8 mouse cellular contexts compared by ENCODE assay signal in genomic region chrX:52165555-52165938, GRCm38 (mm10). TPM values are rescaled to one million over a fixed set of nuclear protein-coding genes. Genes with fewer than 3 reads are reported as not detected.
DNase-seq lines count a peak whose midpoint lies in the region; ATAC-seq lines count a peak whose summit lies in the region.

No protein-coding gene starts in this region.

- peak overlapping the region; percentile 55; the same call in 1 of the 2 replicates for H3K9ac ChIP-seq in neural tube, embryonic 11.5 days (ENCODE audit: low read length)
- no peak overlapping the region for H3K9ac ChIP-seq in liver, embryonic 13.5 days

- no peaks in the 10 kb centered on the region for H3K36me3 ChIP-seq in neural tube, embryonic 11.5 days (ENCODE audit: control insufficient read depth, insufficient read depth, low read length)
- H3K36me3 ChIP-seq in liver, embryonic 13.5 days = no peaks in the 10 kb centered on the region

- no peaks in the 10 kb centered on the region for H3K4me1 ChIP-seq in neural tube, embryonic 11.5 days (ENCODE audit: control insufficient read depth, insufficient read depth, low read length)
- H3K4me1 ChIP-seq in liver, embryonic 13.5 days (replicated peaks) = peaks cover 13% of the 10 kb centered on the region; the same call in 1 of the 2 replicates

- H3K4me2 ChIP-seq in neural tube, embryonic 11.5 days (ENCODE audit: low read depth) = peak overlapping the region; percentile 71
- peak overlapping the region; percentile 88 for H3K4me2 ChIP-seq in liver, embryonic 13.5 days

- no peak overlapping the region for H3K27ac ChIP-seq in neural tube, embryonic 11.5 days (ENCODE audit: low read depth, low read length)
- no peak overlapping the region; the same call in 1 of the 2 replicates for H3K27ac ChIP-seq in liver, embryonic 13.5 days

- no peak overlapping the region; the same call in 1 of the 2 replicates for H3K4me3 ChIP-seq in neural tube, embryonic 11.5 days (ENCODE audit: low read depth, low read length)
- H3K4me3 ChIP-seq in liver, embryonic 13.5 days (replicated peaks) = peak overlapping the region; percentile 64

- no peak for DNase-seq in frontal cortex, postnatal 36 days (ENCODE audit: low spot score in 2 of 2)
- no peak for DNase-seq in neural tube, embryonic 11.5 days (ENCODE audit: low spot score)
- no peak for DNase-seq in neural tube, embryonic 10.5 days (ENCODE audit: extremely low spot score, low spot score)
- DNase-seq in liver, embryonic 13.5 days = no peak
- DNase-seq in urinary bladder, postnatal 10 days (ENCODE audit: low spot score) = no peak
- no peak for DNase-seq in layer of hippocampus, postnatal 14 days (ENCODE audit: low spot score in 2 of 2)

- no peaks in the 10 kb centered on the region for H3K27me3 ChIP-seq in neural tube, embryonic 11.5 days (ENCODE audit: control insufficient read depth, insufficient read depth, low read length)
- H3K27me3 ChIP-seq in liver, embryonic 13.5 days = peaks cover 31% of the 10 kb centered on the region

- no peaks in the 10 kb centered on the region for H3K9me3 ChIP-seq in neural tube, embryonic 11.5 days (ENCODE audit: control insufficient read depth, low read length)
- H3K9me3 ChIP-seq in liver, embryonic 13.5 days (replicated peaks) = no peaks in the 10 kb centered on the region

- 0 out of 2 replicates have a peak, but pooled peaks have one; percentile 18 for ATAC-seq in frontal cortex, adult (ENCODE audit: low TSS enrichment)
- peak; percentile 56 for ATAC-seq in neural tube, embryonic 11.5 days (ENCODE audit: insufficient read depth, low FRiP score, low TSS enrichment)
- ATAC-seq in liver, embryonic 13.5 days (ENCODE audit: low read depth) = peak; percentile 27; the same call in 1 of the 2 replicates
- ATAC-seq in granulocyte monocyte progenitor cell, adult 5-6 weeks (replicated peaks; ENCODE audit: poor library complexity, severe bottlenecking) = no peak

- 37% methylated on average over 4 of the region's 7 CpGs for WGBS in neural tube, embryonic 11.5 days
- WGBS in liver, embryonic 13.5 days (ENCODE audit: insufficient replicate concordance) = 27% methylated on average over 6 of the region's 7 CpGs

RNA-seq across cellular contexts. Expression of gene Gpc4, which starts 0.5 kb away (rescaled TPM):
- 16.9 and 17.8 TPM in 2 replicates for polyA plus RNA-seq in neural tube, embryonic 11.5 days (2014; fragmentation: Nextera tagmentation; extraction: Ambion mirVana)
- 5.1 and 5.9 TPM in 2 replicates for polyA plus RNA-seq in liver, embryonic 13.5 days (2015; fragmentation: Nextera tagmentation; extraction: Ambion mirVana)
- total RNA-seq in granulocyte monocyte progenitor cell, adult 5-6 weeks (2014; fragmentation: Nextera tagmentation) = not detected in 2 replicates
- total RNA-seq in granulocyte monocyte progenitor cell, adult 5-6 weeks (2017) = not detected in 2 replicates
- total RNA-seq in layer of hippocampus, postnatal 14 days (2021) = 10 to 100 TPM; 29.8 to 31.3 TPM

Comparison
In these comparisons a context has a peak if more than half of its experiments do, and no peak if none do; other contexts are left out.
1. RNA of gene Gpc4, which starts 0.5 kb away (total RNA-seq): 29.8 to 31.3 TPM in layer of hippocampus, postnatal 14 days; not detected in granulocyte monocyte progenitor cell, adult 5-6 weeks; every median in the first group is over 10 times any median in the second.